Mouse (Mus musculus): Measurements from ENCODE around the gene Adam10. TPM values are rescaled to one million over a fixed set of nuclear protein-coding genes. Genes with fewer than 3 reads are reported as not detected.

The Adam10 gene
- polyA plus RNA-seq, 1 experiment from 2014 or later, result 64.6 TPM

DNA sequence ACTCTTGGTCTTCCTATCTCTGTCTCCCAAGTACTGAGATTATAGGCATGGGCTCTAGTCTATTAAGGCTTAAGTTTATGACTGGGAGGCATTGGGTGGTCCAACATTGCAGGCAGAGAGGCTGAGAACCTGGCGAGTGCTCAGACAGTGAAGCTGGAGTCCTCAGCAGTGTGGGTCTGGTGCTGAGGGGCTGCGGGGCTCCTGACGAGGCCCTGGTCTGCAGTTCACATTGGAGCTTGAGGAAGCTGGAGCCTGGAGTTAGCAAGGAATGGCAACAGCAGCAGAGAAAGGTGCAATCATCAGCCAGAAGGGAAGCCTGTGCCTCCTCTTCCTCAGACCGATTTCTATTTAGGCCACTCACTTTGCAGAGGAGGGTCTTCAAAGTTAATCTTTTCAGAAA is 13.9 kb upstream of the Adam10 start:
- no peaks in the 10 kb centered on the region for H3K4me1 ChIP-seq (ENCODE audit: insufficient read depth, low read depth, low read length)
- H3K4me3 ChIP-seq (ENCODE audit: low read depth, low read length), result no peak overlapping the region
- ATAC-seq, result no peak
- H3K4me2 ChIP-seq (replicated peaks; ENCODE audit: low read depth, low read length), result no peak overlapping the region
- no peaks in the 10 kb centered on the region for H3K9me3 ChIP-seq (ENCODE audit: low read length)
- H3K27ac ChIP-seq (ENCODE audit: low read length), result no peak overlapping the region
- WGBS, result 72% methylated on average over 4 of the region's 4 CpGs
- no peaks in the 10 kb centered on the region for H3K27me3 ChIP-seq (replicated peaks; ENCODE audit: insufficient read depth, low read length)
- TF ChIP-seq CTCF (IDR thresholded peaks at IDR 0.05) (no peak), EP300 (IDR thresholded peaks at IDR 0.05) (no peak)
- no peak overlapping the region for H3K9ac ChIP-seq (replicated peaks; ENCODE audit: low read depth)
- no peak for DNase-seq (ENCODE audit: low spot score)
- no peaks in the 10 kb centered on the region for H3K36me3 ChIP-seq (ENCODE audit: insufficient read depth, low read length)

DNA sequence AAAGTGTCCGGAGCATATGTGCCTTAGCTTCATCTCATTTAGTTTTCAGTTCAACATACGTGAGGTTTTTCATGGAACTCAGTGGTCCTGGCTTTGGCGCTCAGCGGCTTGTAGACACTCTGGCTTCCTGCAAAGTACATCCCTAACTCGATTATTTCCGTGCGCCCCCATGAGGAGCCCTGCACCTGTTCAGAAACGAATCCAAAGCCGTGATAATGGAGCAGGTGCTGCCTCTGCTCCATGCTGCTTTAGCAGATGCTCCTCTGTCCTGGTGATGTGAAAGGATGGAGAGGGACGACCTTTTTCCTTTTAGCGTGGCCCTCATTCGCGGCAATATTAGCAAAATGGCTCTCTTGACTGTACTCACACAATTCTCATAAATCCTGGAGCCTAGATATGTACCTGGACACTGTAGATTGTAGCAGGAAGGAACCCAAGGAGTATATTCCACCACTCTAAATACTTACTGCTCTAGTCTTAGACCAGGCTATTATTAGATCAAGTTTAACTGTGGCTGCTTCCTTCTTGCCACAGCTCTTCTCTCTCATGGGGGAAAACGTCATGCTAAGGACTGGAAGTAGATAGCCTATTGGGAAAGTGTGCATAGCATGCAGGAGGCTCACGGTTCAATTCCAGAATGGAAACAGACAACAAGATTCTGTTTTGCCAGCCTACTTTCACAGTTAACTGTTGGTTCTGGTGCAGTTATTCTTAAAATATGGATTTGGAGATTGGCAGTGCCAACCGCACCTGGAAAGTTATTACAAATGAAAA is 13.2 kb upstream of the Adam10 start:
- no peak overlapping the region for H3K4me3 ChIP-seq (ENCODE audit: low read depth, low read length)
- ATAC-seq, result no peak
- H3K9ac ChIP-seq (replicated peaks; ENCODE audit: low read depth), result no peak overlapping the region
- no peak for DNase-seq (ENCODE audit: low spot score)
- H3K9me3 ChIP-seq (ENCODE audit: low read length), result no peaks in the 10 kb centered on the region
- TF ChIP-seq CTCF (IDR thresholded peaks at IDR 0.05) (no peak), EP300 (IDR thresholded peaks at IDR 0.05) (no peak)
- no peaks in the 10 kb centered on the region for H3K27me3 ChIP-seq (replicated peaks; ENCODE audit: insufficient read depth, low read length)
- no peaks in the 10 kb centered on the region for H3K36me3 ChIP-seq (ENCODE audit: insufficient read depth, low read length)
- WGBS, result 69% methylated on average over 16 of the region's 16 CpGs
- no peak overlapping the region for H3K27ac ChIP-seq (ENCODE audit: low read length)
- no peaks in the 10 kb centered on the region for H3K4me1 ChIP-seq (ENCODE audit: insufficient read depth, low read depth, low read length)
- H3K4me2 ChIP-seq (replicated peaks; ENCODE audit: low read depth, low read length), result no peak overlapping the region

DNA sequence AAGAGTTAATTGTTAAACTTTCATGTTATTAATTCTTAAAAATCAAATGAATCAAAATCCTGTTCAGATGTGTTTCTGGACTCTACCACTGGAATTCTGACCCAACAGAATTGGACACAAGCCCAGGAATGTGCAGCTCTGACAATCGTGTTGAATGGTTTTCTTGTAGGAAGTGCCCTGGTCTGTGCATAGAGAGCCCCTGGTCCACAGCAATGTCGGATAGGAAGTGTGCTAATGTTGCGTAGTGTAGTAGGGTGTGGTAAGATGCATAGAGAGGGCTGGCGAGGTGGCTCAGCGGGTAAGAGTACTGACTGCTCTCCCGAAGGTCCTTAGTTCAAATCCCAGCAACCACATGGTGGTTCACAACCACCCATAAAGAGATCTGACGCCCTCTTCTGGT is 12.0 kb upstream of the Adam10 start:
- no peak for DNase-seq (ENCODE audit: low spot score)

DNA sequence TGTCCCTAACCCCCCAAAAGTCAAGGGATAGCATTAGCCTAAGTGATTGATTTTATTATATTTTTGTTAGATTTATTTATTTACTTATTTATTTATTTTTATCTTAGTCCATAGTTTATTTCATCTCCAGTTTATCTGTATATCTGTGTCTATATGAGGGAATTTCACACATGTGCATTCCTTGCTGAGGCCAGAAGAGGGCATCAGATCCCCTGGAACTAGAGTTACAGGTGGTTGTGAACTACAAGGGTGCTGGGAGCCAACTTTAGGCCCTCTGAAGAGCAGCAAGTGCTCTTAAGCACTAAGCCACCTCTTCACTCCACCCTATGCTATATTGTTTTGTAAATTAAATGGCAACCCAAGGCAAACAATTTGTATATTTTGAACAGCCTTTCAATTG is 10.7 kb upstream of the Adam10 start:
- TF ChIP-seq CTCF (IDR thresholded peaks at IDR 0.05) (peak; percentile 60), EP300 (IDR thresholded peaks at IDR 0.05) (no peak)
- DNase-seq (ENCODE audit: low spot score), result no peak
- Histone ChIP-seq H3K9me3 (ENCODE audit: low read length) (no peaks in the 10 kb centered on the region), H3K27me3 (replicated peaks; ENCODE audit: insufficient read depth, low read length) (no peaks in the 10 kb centered on the region), H3K4me3 (ENCODE audit: low read depth, low read length) (no peak overlapping the region), H3K4me2 (replicated peaks; ENCODE audit: low read depth, low read length) (no peak overlapping the region), H3K9ac (replicated peaks; ENCODE audit: low read depth) (no peak overlapping the region), H3K4me1 (ENCODE audit: insufficient read depth, low read depth, low read length) (no peaks in the 10 kb centered on the region), H3K36me3 (ENCODE audit: insufficient read depth, low read length) (no peaks in the 10 kb centered on the region), H3K27ac (ENCODE audit: low read length) (no peak overlapping the region)
- no peak for ATAC-seq

More for the DNA sequence above, 12.0 kb upstream of the Adam10 start:
- Histone ChIP-seq H3K9ac (replicated peaks; ENCODE audit: low read depth) (no peak overlapping the region), H3K4me2 (replicated peaks; ENCODE audit: low read depth, low read length) (no peak overlapping the region), H3K27ac (ENCODE audit: low read length) (no peak overlapping the region), H3K9me3 (ENCODE audit: low read length) (no peaks in the 10 kb centered on the region), H3K4me3 (ENCODE audit: low read depth, low read length) (no peak overlapping the region), H3K4me1 (ENCODE audit: insufficient read depth, low read depth, low read length) (no peaks in the 10 kb centered on the region), H3K36me3 (ENCODE audit: insufficient read depth, low read length) (no peaks in the 10 kb centered on the region), H3K27me3 (replicated peaks; ENCODE audit: insufficient read depth, low read length) (no peaks in the 10 kb centered on the region)
- ATAC-seq, result no peak
- TF ChIP-seq CTCF (IDR thresholded peaks at IDR 0.05), result no peak
- no peak for TF ChIP-seq EP300 (IDR thresholded peaks at IDR 0.05)
- WGBS, result 50% methylated on average over 7 of the region's 7 CpGs

DNA sequence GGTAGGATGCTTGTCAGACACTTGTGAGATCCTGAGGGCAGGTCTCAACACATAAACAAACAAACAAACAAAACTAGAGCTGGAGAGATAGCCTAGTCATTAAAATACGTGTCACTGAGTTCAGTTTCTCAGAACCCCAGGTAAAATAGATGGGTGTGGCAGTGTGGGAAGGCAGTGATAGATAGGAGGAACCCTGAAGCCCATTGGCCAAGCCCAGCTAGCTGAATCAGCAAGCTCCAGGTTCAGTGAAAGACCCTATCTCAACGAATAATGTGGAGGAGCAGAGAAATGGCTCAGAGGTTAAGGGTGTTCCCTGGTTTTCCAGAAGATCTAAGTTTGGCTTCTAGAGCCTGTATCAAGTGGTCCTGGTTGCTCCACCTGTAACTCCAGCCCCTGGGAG is 9.6 kb upstream of the Adam10 start:
- 53% methylated on average over 2 of the region's 2 CpGs for WGBS
- Histone ChIP-seq H3K36me3 (ENCODE audit: insufficient read depth, low read length) (no peaks in the 10 kb centered on the region), H3K4me1 (ENCODE audit: insufficient read depth, low read depth, low read length) (no peaks in the 10 kb centered on the region), H3K4me3 (ENCODE audit: low read depth, low read length) (no peak overlapping the region), H3K4me2 (replicated peaks; ENCODE audit: low read depth, low read length) (no peak overlapping the region), H3K27ac (ENCODE audit: low read length) (no peak overlapping the region), H3K27me3 (replicated peaks; ENCODE audit: insufficient read depth, low read length) (no peaks in the 10 kb centered on the region), H3K9ac (replicated peaks; ENCODE audit: low read depth) (no peak overlapping the region), H3K9me3 (ENCODE audit: low read length) (no peaks in the 10 kb centered on the region)
- DNase-seq (ENCODE audit: low spot score) (no peak), ATAC-seq (no peak)
- TF ChIP-seq CTCF (IDR thresholded peaks at IDR 0.05) (no peak), EP300 (IDR thresholded peaks at IDR 0.05) (no peak)

DNA sequence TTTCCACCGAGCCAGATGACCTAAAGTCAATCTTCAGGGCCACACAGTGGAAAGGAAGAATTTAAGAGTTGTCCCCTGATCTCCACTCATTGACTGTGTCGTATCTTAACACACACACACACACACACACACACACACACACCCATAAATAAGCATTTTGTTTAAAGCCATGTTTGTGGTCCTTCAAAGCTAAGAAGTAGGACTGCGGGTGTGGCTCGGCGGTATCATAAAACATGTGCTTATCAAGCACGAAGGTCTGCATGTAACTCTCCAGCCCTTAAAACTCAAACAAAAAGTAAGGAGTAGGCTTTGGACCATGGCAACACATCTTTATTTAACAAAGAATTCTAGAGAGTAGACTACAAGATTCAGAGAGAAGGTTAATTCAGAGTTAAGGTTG is 8.4 kb upstream of the Adam10 start:
- no peaks in the 10 kb centered on the region for H3K9me3 ChIP-seq (ENCODE audit: low read length)
- H3K4me2 ChIP-seq (replicated peaks; ENCODE audit: low read depth, low read length), result no peak overlapping the region
- H3K4me3 ChIP-seq (ENCODE audit: low read depth, low read length), result no peak overlapping the region
- no peak overlapping the region for H3K27ac ChIP-seq (ENCODE audit: low read length)
- ATAC-seq (no peak), DNase-seq (ENCODE audit: low spot score) (no peak)
- TF ChIP-seq EP300 (IDR thresholded peaks at IDR 0.05), result no peak
- no peak for TF ChIP-seq CTCF (IDR thresholded peaks at IDR 0.05)
- no peak overlapping the region for H3K9ac ChIP-seq (replicated peaks; ENCODE audit: low read depth)
- no peaks in the 10 kb centered on the region for H3K4me1 ChIP-seq (ENCODE audit: insufficient read depth, low read depth, low read length)
- no peaks in the 10 kb centered on the region for H3K36me3 ChIP-seq (ENCODE audit: insufficient read depth, low read length)
- 78% methylated on average over 6 of the region's 6 CpGs for WGBS
- no peaks in the 10 kb centered on the region for H3K27me3 ChIP-seq (replicated peaks; ENCODE audit: insufficient read depth, low read length)
